Mouse (Mus musculus): Measurements from ENCODE around the gene Frrs1. TPM values are rescaled to one million over a fixed set of nuclear protein-coding genes. Genes with fewer than 3 reads are reported as not detected.

Frrs1 gene
- total RNA-seq, 2 experiments from 2014 or later, result 0.78 to 1.8 TPM

DNA sequence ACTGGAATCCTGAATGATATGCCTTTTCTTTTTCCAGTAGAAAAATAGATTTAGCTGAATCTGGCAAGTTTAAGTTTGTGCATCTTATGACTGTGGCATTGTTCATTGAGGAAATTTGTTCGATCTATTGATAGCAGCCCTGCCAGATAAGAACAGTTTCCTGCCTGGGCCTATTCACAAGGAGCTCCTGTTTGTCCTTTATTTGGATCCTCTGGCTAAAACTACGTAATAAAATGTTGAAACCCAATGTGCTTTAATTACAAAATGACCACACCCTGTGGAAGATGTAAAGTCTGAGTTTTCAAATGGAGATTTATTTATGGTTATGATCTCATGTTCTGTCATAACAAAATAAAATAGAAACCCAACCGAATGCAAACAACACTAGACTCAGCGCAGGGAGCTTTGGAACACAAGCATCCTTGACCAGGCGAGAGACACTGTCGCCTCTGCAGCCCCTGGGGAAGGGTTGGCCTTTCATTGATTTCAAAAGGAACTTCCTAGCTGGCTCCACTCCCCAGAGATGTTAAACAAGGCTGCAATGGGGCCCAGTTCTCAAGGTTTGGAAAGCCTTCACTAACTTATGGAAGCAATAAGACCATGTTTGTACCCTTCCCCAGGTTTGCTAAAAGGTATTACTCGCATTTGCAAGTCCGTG is 93.1 kb downstream of the Frrs1 start:
- no peak for DNase-seq (ENCODE audit: low spot score in 2 of 2)
- intact Hi-C loops (cut with DNase I), result no loop called here

DNA sequence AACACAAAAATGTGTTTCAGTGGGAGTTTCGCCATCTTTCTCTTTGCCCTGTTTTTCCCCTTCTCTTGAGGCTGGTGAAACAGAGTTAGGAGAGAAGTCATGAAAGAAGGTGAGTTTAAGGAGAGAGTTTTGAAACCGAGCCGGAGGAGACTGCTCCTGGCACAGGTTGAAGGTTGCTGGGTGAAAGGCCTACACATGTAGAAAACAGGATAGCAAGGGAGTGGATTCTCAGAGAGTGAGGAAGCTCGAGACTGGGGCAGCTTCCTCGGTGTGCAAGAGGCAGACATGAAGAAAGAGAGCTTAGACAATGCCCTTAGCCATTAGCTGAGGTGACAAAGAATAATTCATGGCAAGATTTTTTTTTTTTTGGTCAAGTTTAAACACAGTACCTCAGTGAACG is 94.1 kb downstream of the Frrs1 start:
- intact Hi-C loops (cut with DNase I), result no loop called here

DNA sequence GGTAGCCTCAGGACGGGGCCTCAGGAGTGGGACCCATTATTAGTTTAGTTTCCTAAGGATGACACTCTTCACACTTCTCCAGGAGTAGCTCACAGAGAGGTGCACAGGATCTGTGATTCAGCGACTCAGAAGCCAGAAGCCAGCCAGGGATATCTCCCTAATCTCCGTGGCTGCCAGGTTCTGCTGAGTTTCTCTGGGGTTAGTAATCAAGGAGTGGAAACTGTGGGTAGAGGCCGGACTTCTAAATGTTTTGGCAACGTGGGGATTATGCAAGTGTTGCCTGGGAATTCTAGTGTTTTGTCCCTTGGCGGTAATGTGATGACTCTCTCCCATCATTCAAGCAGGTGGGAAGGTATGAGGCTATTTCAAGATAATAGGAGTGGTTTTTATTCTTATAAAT is 95.8 kb downstream of the Frrs1 start:
- DNase-seq (ENCODE audit: low spot score in 2 of 2), result no peak
- intact Hi-C loops (cut with DNase I), result no loop called here

More for the DNA sequence above, 94.1 kb downstream of the Frrs1 start:
- DNase-seq (ENCODE audit: low spot score in 2 of 2), result no peak

Other genes starting within 250 kb of the Frrs1 start
- gene Trmt13, start 244.9 kb upstream of the Frrs1 start, total RNA-seq (2021), result 10 to 100 TPM; 13.5 to 16.4 TPM
- gene Mfsd14a, start 196.8 kb upstream of the Frrs1 start, total RNA-seq (2021), result 10 to 100 TPM; 61.6 to 62.4 TPM
- not detected for gene Gm43191, start 178.2 kb upstream of the Frrs1 start, total RNA-seq (2021)
- gene Slc35a3, start 146.6 kb upstream of the Frrs1 start, total RNA-seq (2021), result 10 to 100 TPM; 13.1 to 14.5 TPM
- 10 to 100 TPM; 23.7 to 24.6 TPM for gene Agl, start 51.3 kb upstream of the Frrs1 start, total RNA-seq (2021)
- gene 4930455H04Rik, start 108.8 kb downstream of the Frrs1 start, total RNA-seq (2021), result not detected
- 10 to 100 TPM; 21.9 to 27.1 TPM for gene Palmd, start 109.5 kb downstream of the Frrs1 start, total RNA-seq (2021)

All from left cerebral cortex, postnatal 25 days (tissue).